Mouse (Mus musculus) layer of hippocampus, postnatal 14 days (tissue): Measurements from ENCODE around the gene Tmigd3. TPM values are rescaled to one million over a fixed set of nuclear protein-coding genes. Genes with fewer than 3 reads are reported as not detected.

Source experiments
- DNase-seq, 2 experiments: peaks; one replicate each; pipeline ENCODE4 v3.0.0; 2021 to 2022; ENCODE audit warnings: low spot score in 2 of 2, mixed read lengths in 1 of 2
- total RNA-seq, 2 experiments: library from RNA; stranded (reverse); gene quantifications; 2 replicates each; pipeline ENCODE4 v1.2.3; 2021

Gene Tmigd3
- total RNA-seq, 2 experiments from 2014 or later, result 0.69 TPM; not detected in 1

- no peak for DNase-seq
Observed at GRCm38 (mm10) chr3:105873451-105874445, 3.0 kb downstream of the Tmigd3 start.

GRCm38 (mm10) chr3:105876022-105876421 is 5.3 kb downstream of the Tmigd3 start:
- no peak for DNase-seq

- DNase-seq, result no peak
Observed at GRCm38 (mm10) chr3:105877252-105877803, 6.6 kb downstream of the Tmigd3 start.

GRCm38 (mm10) chr3:105877919-105878318 is 7.2 kb downstream of the Tmigd3 start:
- DNase-seq, result no peak

GRCm38 (mm10) chr3:105878751-105879150 is 8.0 kb downstream of the Tmigd3 start:
- no peak for DNase-seq

GRCm38 (mm10) chr3:105880419-105880818 is 9.7 kb downstream of the Tmigd3 start:
- DNase-seq, result no peak

GRCm38 (mm10) chr3:105882105-105882504 is 11.4 kb downstream of the Tmigd3 start:
- no peak for DNase-seq

GRCm38 (mm10) chr3:105883111-105883510 is 12.4 kb downstream of the Tmigd3 start:
- no peak for DNase-seq

- DNase-seq, result no peak
Observed at GRCm38 (mm10) chr3:105888961-105889360, 18.3 kb downstream of the Tmigd3 start.

GRCm38 (mm10) chr3:105890220-105890619 is 19.5 kb downstream of the Tmigd3 start:
- no peak for DNase-seq

- no peak for DNase-seq
Observed at GRCm38 (mm10) chr3:105891141-105891540, 20.4 kb downstream of the Tmigd3 start.

- DNase-seq, result no peak
Observed at GRCm38 (mm10) chr3:105891760-105892571, 21.3 kb downstream of the Tmigd3 start.

GRCm38 (mm10) chr3:105892572-105893495 is 22.1 kb downstream of the Tmigd3 start:
- DNase-seq, result no peak

GRCm38 (mm10) chr3:105893941-105894391 is 23.3 kb downstream of the Tmigd3 start:
- DNase-seq, result no peak

GRCm38 (mm10) chr3:105894601-105895592 is 24.2 kb downstream of the Tmigd3 start:
- peak; percentile 53 to 62 for DNase-seq

- DNase-seq, result no peak
Observed at GRCm38 (mm10) chr3:105896811-105897210, 26.1 kb downstream of the Tmigd3 start.

- DNase-seq, result no peak
Observed at GRCm38 (mm10) chr3:105898325-105898724, 27.6 kb downstream of the Tmigd3 start.

- DNase-seq, result no peak
Observed at GRCm38 (mm10) chr3:105898861-105899260, 28.2 kb downstream of the Tmigd3 start.
